Mouse (Mus musculus) erythroblast, embryonic 14.5 days (primary cell): ENCODE measurements around the gene Dhcr24.

ENCODE experiments used
- GATA1 ChIP-seq: IDR thresholded peaks from 2 replicates; pipeline ENCODE4 v1.6.1; 2012; ENCODE audit warnings: low read length, inconsistent platforms, mixed read lengths
- TAL1 ChIP-seq: IDR thresholded peaks from 3 replicates; pipeline ENCODE4 v1.6.1; 2012; ENCODE audit warnings: low read length, inconsistent platforms, mixed read lengths

- TF ChIP-seq GATA1 (no peak), TAL1 (no peak)
These were observed 30.0 kb downstream of the Dhcr24 start for GRCm38 (mm10) chr4:106590871-106591270.
